Mouse (Mus musculus) layer of hippocampus, postnatal 25 days (tissue): ENCODE results near the gene Tmem114. TPM values are rescaled to one million over a fixed set of nuclear protein-coding genes. Genes with fewer than 3 reads are reported as not detected.

Experiments
- DNase-seq, 2 experiments: peaks; one replicate each; pipeline ENCODE4 v3.0.0; 2022; ENCODE audit warnings: mixed read lengths in 2 of 2, low spot score in 1 of 2; ENCODE audit errors: extremely low spot score in 1 of 2
- total RNA-seq, 2 experiments: library from RNA; stranded (reverse); gene quantifications; 2 replicates each; pipeline ENCODE4 v1.2.3; 2021

Gene Tmem114
- 1 to 10 TPM; 7.1 to 8.0 TPM for total RNA-seq

GRCm38 (mm10) chr16:8424971-8425330 lies at the start of gene Tmem114:
Tmem114 (minus strand) TSS chr16:8425136.
- DNase-seq, result no peak

GRCm38 (mm10) chr16:8470603-8471481 lies 45.9 kb upstream of the Tmem114 start, which contains the start of gene Mettl22:
Mettl22 (plus strand) TSS chr16:8470788.
- peak; percentile 80 to 86 for DNase-seq

- DNase-seq, result no peak
Measured at GRCm38 (mm10) chr16:8470132-8470531, 45.2 kb upstream of the Tmem114 start.

GRCm38 (mm10) chr16:8459098-8459497 lies 34.2 kb upstream of the Tmem114 start:
- DNase-seq, result peak; percentile 43 to 73

GRCm38 (mm10) chr16:8458391-8458790 lies 33.5 kb upstream of the Tmem114 start:
- no peak for DNase-seq

- no peak for DNase-seq
Measured at GRCm38 (mm10) chr16:8455221-8455620, 30.3 kb upstream of the Tmem114 start.

GRCm38 (mm10) chr16:8453301-8453700 lies 28.4 kb upstream of the Tmem114 start:
- DNase-seq, result no peak

- no peak for DNase-seq
Measured at GRCm38 (mm10) chr16:8446256-8446655, 21.3 kb upstream of the Tmem114 start.

- DNase-seq, result no peak
Measured at GRCm38 (mm10) chr16:8444911-8445310, 20.0 kb upstream of the Tmem114 start.

- no peak for DNase-seq
Measured at GRCm38 (mm10) chr16:8432616-8433015, 7.7 kb upstream of the Tmem114 start.

GRCm38 (mm10) chr16:8429531-8429930 lies 4.6 kb upstream of the Tmem114 start:
- DNase-seq, result no peak

GRCm38 (mm10) chr16:8425736-8426135 lies 800 bp upstream of the Tmem114 start:
- DNase-seq, result no peak

- DNase-seq, result peak; percentile 42 to 58
Measured at GRCm38 (mm10) chr16:8424161-8424970, 570 bp downstream of the Tmem114 start.

GRCm38 (mm10) chr16:8423626-8424114 lies 1.3 kb downstream of the Tmem114 start:
- no peak for DNase-seq

GRCm38 (mm10) chr16:8420842-8421241 lies 4.1 kb downstream of the Tmem114 start:
- DNase-seq, result no peak

GRCm38 (mm10) chr16:8420381-8420780 lies 4.6 kb downstream of the Tmem114 start:
- peak in 1 of 2 experiments; percentile 5 for DNase-seq

- peak in 1 of 2 experiments; percentile 3 for DNase-seq
Measured at GRCm38 (mm10) chr16:8419666-8420065, 5.3 kb downstream of the Tmem114 start.

GRCm38 (mm10) chr16:8418126-8418525 lies 6.8 kb downstream of the Tmem114 start:
- DNase-seq, result no peak

- DNase-seq, result peak in 1 of 2 experiments; percentile 7
Measured at GRCm38 (mm10) chr16:8417011-8417720, 7.8 kb downstream of the Tmem114 start.

GRCm38 (mm10) chr16:8415996-8416395 lies 8.9 kb downstream of the Tmem114 start:
- DNase-seq, result no peak
